Mouse (Mus musculus) heart, adult 9 months (tissue): ENCODE results near the gene Gm34653.

Source experiments
- DNase-seq, 2 experiments: peaks; one replicate each; pipeline ENCODE4 v3.0.0; 2022; ENCODE audit warnings: low spot score in 2 of 2

Gm34653 gene

DNA sequence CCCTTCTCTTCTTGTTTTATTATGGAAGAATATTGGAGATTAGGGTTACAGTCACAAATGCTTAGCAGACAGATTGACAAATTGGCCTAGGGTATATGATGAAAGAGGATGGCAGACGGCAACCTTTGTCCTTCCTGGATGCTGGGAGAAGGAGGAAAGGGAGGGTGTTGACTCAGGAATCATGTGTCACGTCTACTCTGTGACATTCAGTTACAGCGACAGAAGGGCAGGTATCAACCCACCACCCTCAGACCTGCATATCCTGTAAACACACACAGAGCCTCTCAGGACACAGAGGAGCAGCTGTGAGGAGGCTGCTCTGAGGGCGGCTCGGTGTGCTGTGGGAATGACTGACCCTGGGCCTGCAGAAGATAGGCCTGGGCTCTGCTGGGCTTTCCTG lies 50.4 kb downstream of the Gm34653 start:
- DNase-seq = no peak

DNA sequence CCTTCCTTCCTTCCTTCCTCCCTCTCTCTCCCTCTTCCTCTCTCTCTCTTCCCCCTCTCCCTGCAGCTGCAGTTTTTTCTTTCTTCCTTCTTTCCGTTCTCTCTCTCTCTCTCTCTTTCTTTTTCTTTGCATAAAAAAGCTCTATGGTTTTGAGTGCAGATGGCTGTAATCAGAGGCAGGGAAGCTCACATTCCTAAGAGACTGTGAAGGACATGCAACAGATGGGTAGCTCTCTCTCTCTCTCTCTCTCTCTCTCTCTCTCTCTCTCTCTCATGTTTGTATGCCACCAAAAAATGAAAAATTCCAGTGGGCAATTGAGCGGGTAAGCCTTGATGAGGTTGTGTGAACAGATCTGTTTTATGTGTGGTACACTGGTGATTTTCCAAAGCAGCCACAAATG lies 51.4 kb downstream of the Gm34653 start:
- DNase-seq = no peak
